Mouse (Mus musculus): ENCODE data around the gene Rspo3.

Rspo3 gene

GRCm38 (mm10) chr10:29535546-29536260 lies at the start of gene Rspo3:
TSS of gene Rspo3 (minus strand) at chr10:29535867.
- peak; percentile 72 for DNase-seq

GRCm38 (mm10) chr10:29581940-29582339 lies 46.3 kb upstream of the Rspo3 start:
- DNase-seq: no peak

GRCm38 (mm10) chr10:29581476-29581875 lies 45.8 kb upstream of the Rspo3 start:
- no peak for DNase-seq

GRCm38 (mm10) chr10:29555983-29556382 lies 20.3 kb upstream of the Rspo3 start:
- no peak for DNase-seq

GRCm38 (mm10) chr10:29554365-29554764 lies 18.7 kb upstream of the Rspo3 start:
- DNase-seq: no peak

- DNase-seq: no peak
These were observed 7.3 kb upstream of the Rspo3 start for GRCm38 (mm10) chr10:29542982-29543381.

- no peak for DNase-seq
These were observed 3.8 kb upstream of the Rspo3 start for GRCm38 (mm10) chr10:29539516-29539915.

- no peak for DNase-seq
These were observed 3.1 kb upstream of the Rspo3 start for GRCm38 (mm10) chr10:29538791-29539190.

GRCm38 (mm10) chr10:29534830-29535227 lies 838 bp downstream of the Rspo3 start:
- DNase-seq: peak; percentile 19

- DNase-seq: peak; percentile 48
These were observed 1.5 kb downstream of the Rspo3 start for GRCm38 (mm10) chr10:29533846-29534829.

- DNase-seq: peak; percentile 86
These were observed 2.6 kb downstream of the Rspo3 start for GRCm38 (mm10) chr10:29532821-29533715.

GRCm38 (mm10) chr10:29513563-29513962 lies 22.1 kb downstream of the Rspo3 start:
- DNase-seq: no peak

- DNase-seq: no peak
These were observed 27.5 kb downstream of the Rspo3 start for GRCm38 (mm10) chr10:29508167-29508566.

- no peak for DNase-seq
These were observed 38.4 kb downstream of the Rspo3 start for GRCm38 (mm10) chr10:29497205-29497822.

GRCm38 (mm10) chr10:29493996-29494395 lies 41.7 kb downstream of the Rspo3 start:
- DNase-seq: no peak

GRCm38 (mm10) chr10:29480945-29481344 lies 54.7 kb downstream of the Rspo3 start:
- no peak for DNase-seq

GRCm38 (mm10) chr10:29479401-29479800 lies 56.3 kb downstream of the Rspo3 start:
- DNase-seq: no peak

GRCm38 (mm10) chr10:29470454-29470853 lies 65.2 kb downstream of the Rspo3 start:
- peak; percentile 14 for DNase-seq

- no peak for DNase-seq
These were observed 75.6 kb downstream of the Rspo3 start for GRCm38 (mm10) chr10:29460100-29460499.

- DNase-seq: no peak
These were observed 76.0 kb downstream of the Rspo3 start for GRCm38 (mm10) chr10:29459632-29460031.

GRCm38 (mm10) chr10:29445076-29445475 lies 90.6 kb downstream of the Rspo3 start:
- no peak for DNase-seq

GRCm38 (mm10) chr10:29441297-29441696 lies 94.4 kb downstream of the Rspo3 start:
- no peak for DNase-seq
